Mouse (Mus musculus) myocyte (in vitro differentiated cells): Measurements from ENCODE around the gene Hist1h3f.

Experiments used
- E2F4 ChIP-seq: IDR thresholded peaks from one replicate; pipeline ENCODE4 v1.6.1; 2011; ENCODE audit warnings: mild to moderate bottlenecking, control low read depth, moderate library complexity; ENCODE audit not compliant: insufficient read depth
- MYOG ChIP-seq, 3 experiments: IDR thresholded peaks; one replicate each; pipeline ENCODE4 v1.6.1; 2011; ENCODE audit warnings: control low read depth in 2 of 3, low read depth in 2 of 3, mild to moderate bottlenecking in 2 of 3; ENCODE audit not compliant: insufficient read length in 2 of 3, control insufficient read depth in 1 of 3, insufficient read depth in 1 of 3
- POLR2A ChIP-seq: IDR thresholded peaks from one replicate; pipeline ENCODE4 v1.6.1; 2011; ENCODE audit warnings: low read depth, mild to moderate bottlenecking, control low read depth, moderate library complexity; ENCODE audit not compliant: insufficient read length
- REST ChIP-seq: IDR thresholded peaks from one replicate; pipeline ENCODE4 v1.6.1; 2011; ENCODE audit warnings: mild to moderate bottlenecking, control low read depth, moderate library complexity; ENCODE audit not compliant: insufficient read depth, insufficient read length
- TCF12 ChIP-seq: IDR thresholded peaks from one replicate; pipeline ENCODE4 v1.6.1; 2011; ENCODE audit warnings: mild to moderate bottlenecking, control low read depth; ENCODE audit not compliant: poor library complexity, insufficient read depth, severe bottlenecking
- USF1 ChIP-seq: IDR thresholded peaks from one replicate; pipeline ENCODE4 v1.6.1; 2011; ENCODE audit warnings: low read depth, mild to moderate bottlenecking, control low read depth, moderate library complexity

DNA sequence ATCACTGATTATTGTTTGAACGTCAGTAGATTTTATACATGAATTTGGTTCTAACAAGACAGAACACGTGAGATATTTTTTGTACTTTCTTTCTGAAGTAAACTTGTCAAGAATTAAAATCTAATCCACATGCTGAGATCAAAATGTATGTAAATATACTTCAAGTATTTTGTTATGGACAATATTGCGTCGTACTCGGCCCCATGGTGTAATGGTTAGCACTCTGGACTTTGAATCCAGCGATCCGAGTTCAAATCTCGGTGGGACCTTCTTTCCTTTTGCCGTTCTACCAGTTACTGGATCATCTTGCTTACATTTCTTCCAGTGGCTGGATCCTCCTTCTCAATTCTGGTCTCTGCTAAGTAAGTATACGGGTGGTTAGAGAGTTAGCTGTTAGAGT is 24.4 kb upstream of the Hist1h3f start:
- TF ChIP-seq E2F4 (no peak), POLR2A (no peak), USF1 (no peak), MYOG (IDR thresholded peaks at IDR 0.05; ENCODE audit: control insufficient read depth in 1 of 3, insufficient read depth in 1 of 3, insufficient read length in 2 of 3, low read depth in 2 of 3) (no peak), REST (no peak), TCF12 (no peak)
